Mouse (Mus musculus) myocyte (in vitro differentiated cells): ENCODE measurements around the gene Xirp1. TPM values are rescaled to one million over a fixed set of nuclear protein-coding genes. Genes with fewer than 3 reads are reported as not detected.
"Not testable (repeated sequence)": the region's sequence is repeated elsewhere in the genome, so short reads cannot be mapped to it uniquely, and the experiment has no call there.

Experiments used
- H3K27me3 ChIP-seq: one replicate; pipeline ENCODE4 v1.6.1; 2011; ENCODE audit not compliant: control insufficient read depth, insufficient read depth, insufficient read length
- H3K36me3 ChIP-seq: one replicate; pipeline ENCODE4 v1.6.1; 2011; ENCODE audit not compliant: control insufficient read depth, insufficient read depth
- H3K4me2 ChIP-seq: one replicate; pipeline ENCODE4 v1.6.1; 2011; ENCODE audit warnings: low read depth, control low read depth
- H3K4me3 ChIP-seq: one replicate; pipeline ENCODE4 v1.5.1; 2011; ENCODE audit warnings: mild to moderate bottlenecking, control low read depth, moderate library complexity
- H3K79me2 ChIP-seq: one replicate; pipeline ENCODE4 v1.6.1; 2011; ENCODE audit not compliant: control insufficient read depth, insufficient read depth
- H3ac ChIP-seq: one replicate; pipeline ENCODE4 v1.6.1; 2011; ENCODE audit not compliant: control insufficient read depth, insufficient read length
- CEBPB ChIP-seq: IDR thresholded peaks from 2 replicates; pipeline ENCODE4 v1.6.1; 2011; ENCODE audit warnings: mild to moderate bottlenecking, moderate library complexity; ENCODE audit not compliant: poor library complexity, insufficient read depth, severe bottlenecking
- E2F4 ChIP-seq: IDR thresholded peaks from one replicate; pipeline ENCODE4 v1.6.1; 2011; ENCODE audit warnings: mild to moderate bottlenecking, control low read depth, moderate library complexity; ENCODE audit not compliant: insufficient read depth
- MAX ChIP-seq: IDR thresholded peaks from one replicate; pipeline ENCODE4 v1.6.1; 2011; ENCODE audit warnings: low read depth, mild to moderate bottlenecking, control low read depth
- MYOD1 ChIP-seq, 3 experiments: IDR thresholded peaks; one replicate each; pipeline ENCODE4 v1.6.1; 2011; ENCODE audit warnings: control low read depth in 2 of 3, low read depth in 2 of 3, mild to moderate bottlenecking in 2 of 3, moderate library complexity in 1 of 3; ENCODE audit not compliant: insufficient read length in 2 of 3, control insufficient read depth in 1 of 3
- MYOG ChIP-seq, 3 experiments: IDR thresholded peaks; one replicate each; pipeline ENCODE4 v1.6.1; 2011; ENCODE audit warnings: control low read depth in 2 of 3, low read depth in 2 of 3, mild to moderate bottlenecking in 2 of 3; ENCODE audit not compliant: insufficient read length in 2 of 3, control insufficient read depth in 1 of 3, insufficient read depth in 1 of 3
- POLR2A ChIP-seq: IDR thresholded peaks from one replicate; pipeline ENCODE4 v1.6.1; 2011; ENCODE audit warnings: low read depth, mild to moderate bottlenecking, control low read depth, moderate library complexity; ENCODE audit not compliant: insufficient read length
- POLR2AphosphoS2 ChIP-seq: IDR thresholded peaks from one replicate; pipeline ENCODE4 v1.6.1; 2011; ENCODE audit warnings: low read depth, control low read depth; ENCODE audit not compliant: insufficient read length
- REST ChIP-seq: IDR thresholded peaks from one replicate; pipeline ENCODE4 v1.6.1; 2011; ENCODE audit warnings: mild to moderate bottlenecking, control low read depth, moderate library complexity; ENCODE audit not compliant: insufficient read depth, insufficient read length
- SRF ChIP-seq: IDR thresholded peaks from one replicate; pipeline ENCODE4 v1.6.1; 2011; ENCODE audit warnings: low read depth; ENCODE audit not compliant: control insufficient read depth, insufficient read length
- TCF12 ChIP-seq: IDR thresholded peaks from one replicate; pipeline ENCODE4 v1.6.1; 2011; ENCODE audit warnings: mild to moderate bottlenecking, control low read depth; ENCODE audit not compliant: poor library complexity, insufficient read depth, severe bottlenecking
- TCF3 ChIP-seq: IDR thresholded peaks from one replicate; pipeline ENCODE4 v1.6.1; 2011; ENCODE audit warnings: low read depth, control low read depth; ENCODE audit not compliant: insufficient read length
- USF1 ChIP-seq: IDR thresholded peaks from one replicate; pipeline ENCODE4 v1.6.1; 2011; ENCODE audit warnings: low read depth, mild to moderate bottlenecking, control low read depth, moderate library complexity
- polyA plus RNA-seq: library from polyadenylated mRNA; unstranded; fragments of >200 nt; fragmentation: generic; extraction: Trizol; gene quantifications from one replicate; pipeline ENCODE4 v1.2.1, GENCODE M21; 2012; ENCODE audit warnings: missing spikeins

Gene Xirp1
- polyA plus RNA-seq, 1 experiment = 35.6 TPM

GRCm38 (mm10) chr9:120012781-120013180 is 10.6 kb downstream of the Xirp1 start:
- Histone ChIP-seq H3K4me2 (no peak overlapping the region), H3K27me3 (no peaks in the 10 kb centered on the region), H3ac (no peak overlapping the region), H3K4me3 (no peak overlapping the region), H3K79me2 (no peaks in the 10 kb centered on the region), H3K36me3 (no peaks in the 10 kb centered on the region)
- TF ChIP-seq E2F4 = no peak
- no peak for TF ChIP-seq SRF
- TF ChIP-seq USF1 = no peak
- peak; percentile 33 for TF ChIP-seq POLR2AphosphoS2
- no peak for TF ChIP-seq REST
- TF ChIP-seq MAX = no peak

GRCm38 (mm10) chr9:120012161-120012560 is 11.2 kb downstream of the Xirp1 start:
- H3K4me2 ChIP-seq, H3K79me2 ChIP-seq, H3ac ChIP-seq, H3K27me3 ChIP-seq, H3K36me3 ChIP-seq, H3K4me3 ChIP-seq: not testable (repeated sequence)

DNA sequence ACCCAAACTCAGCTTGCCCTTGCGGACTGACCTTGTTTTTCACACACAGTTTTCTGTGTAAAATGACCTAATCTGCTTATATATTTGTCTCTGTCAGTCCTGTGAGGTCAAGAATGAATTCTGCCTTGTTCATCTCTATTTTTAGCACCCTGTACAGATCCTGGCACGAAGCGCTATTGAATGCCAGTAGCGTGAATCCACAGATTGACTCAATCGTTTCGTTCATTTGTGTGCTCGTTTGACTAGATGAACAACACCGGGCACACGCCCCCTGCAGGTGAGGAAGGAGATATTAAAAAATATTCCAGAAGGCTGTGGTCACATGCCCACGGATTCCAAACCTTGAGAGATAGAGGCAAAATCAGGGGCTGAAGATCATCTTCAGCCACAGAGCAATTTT is 11.9 kb downstream of the Xirp1 start:
- Histone ChIP-seq H3K27me3 (no peaks in the 10 kb centered on the region), H3K36me3 (no peaks in the 10 kb centered on the region), H3K4me2 (peak overlapping the region; percentile 71), H3K4me3 (no peak overlapping the region), H3ac (no peak overlapping the region), H3K79me2 (no peaks in the 10 kb centered on the region)
- TF ChIP-seq USF1 (peak; percentile 93), MAX (no peak)

DNA sequence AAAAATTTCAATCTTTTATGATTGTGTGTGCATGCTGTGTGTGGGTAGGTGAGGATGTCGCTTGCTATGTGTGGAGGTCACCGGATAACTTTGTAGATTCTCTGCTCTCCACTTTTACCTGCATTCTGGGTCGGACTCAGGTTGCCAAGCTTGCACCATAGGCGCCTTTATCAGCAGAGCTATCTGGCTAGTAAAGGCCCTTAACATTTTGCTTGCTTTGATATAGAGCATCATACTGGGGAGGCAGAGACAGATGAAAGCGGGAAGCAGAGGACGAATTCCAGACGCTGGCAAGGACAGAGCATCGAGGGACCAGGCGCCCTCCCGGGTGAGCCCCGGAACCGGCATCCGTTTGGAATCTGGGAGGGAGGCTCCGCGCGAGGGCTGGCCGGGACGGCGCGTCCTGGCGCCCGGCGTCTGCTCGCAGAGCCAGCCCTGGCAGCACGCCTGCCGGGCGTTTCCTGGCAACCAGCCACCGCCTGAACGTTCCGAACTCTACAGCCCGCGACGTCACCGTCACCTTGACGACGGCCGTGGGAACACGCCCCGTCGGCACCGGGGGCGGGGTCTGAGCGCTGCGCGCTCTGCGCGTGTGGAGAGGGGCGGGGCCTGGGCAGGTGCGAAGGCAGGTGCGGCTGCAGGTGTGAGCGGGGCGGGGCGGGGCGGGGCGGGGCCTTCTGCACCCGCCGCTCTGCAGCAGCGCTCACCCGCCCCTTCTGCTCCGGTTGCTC is 12.5 kb downstream of the Xirp1 start:
- Histone ChIP-seq H3K79me2 (no peaks in the 10 kb centered on the region), H3K36me3 (no peaks in the 10 kb centered on the region), H3K27me3 (no peaks in the 10 kb centered on the region), H3K4me3 (no peak overlapping the region), H3ac (no peak overlapping the region), H3K4me2 (peak overlapping the region; percentile 71)
- no peak for TF ChIP-seq SRF
- peak; percentile 38 for TF ChIP-seq POLR2A
- TF ChIP-seq TCF12 = no peak
- TF ChIP-seq CEBPB = no peak
- peak; percentile 89 for TF ChIP-seq POLR2AphosphoS2
- peak in 1 of 3 experiments; percentile 60 for TF ChIP-seq MYOD1 (IDR thresholded peaks at IDR 0.05; ENCODE audit: control insufficient read depth in 1 of 3, insufficient read length in 2 of 3, low read depth in 2 of 3)
- TF ChIP-seq REST = no peak
- TF ChIP-seq MYOG (IDR thresholded peaks at IDR 0.05; ENCODE audit: control insufficient read depth in 1 of 3, insufficient read depth in 1 of 3, insufficient read length in 2 of 3, low read depth in 2 of 3) = peak in 2 of 3 experiments; percentile 35 to 58

DNA sequence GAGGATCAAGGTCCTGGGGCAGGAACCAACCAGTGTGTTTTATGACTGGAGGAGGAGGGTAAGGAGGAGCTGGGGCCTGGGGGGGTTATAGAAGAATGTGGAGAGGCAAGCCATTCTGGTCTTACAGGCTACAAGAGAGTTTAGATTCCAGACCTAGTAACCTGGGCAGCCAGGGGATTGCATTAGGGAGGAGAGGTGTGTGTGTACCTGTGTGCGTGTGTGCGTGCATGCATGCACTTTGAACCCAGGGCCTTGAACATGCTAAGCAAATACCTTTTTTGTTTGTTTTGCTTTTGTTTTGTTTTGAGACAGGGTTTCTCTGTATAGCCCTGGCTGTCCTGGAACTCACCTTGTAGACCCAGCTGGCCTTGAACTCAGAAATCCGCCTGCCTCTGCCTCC is 13.5 kb downstream of the Xirp1 start:
- H3K4me2 ChIP-seq = no peak overlapping the region

More for the DNA sequence above, 13.5 kb downstream of the Xirp1 start:
- no peaks in the 10 kb centered on the region for H3K79me2 ChIP-seq
- H3K36me3 ChIP-seq = no peaks in the 10 kb centered on the region
- no peak overlapping the region for H3K4me3 ChIP-seq
- no peak overlapping the region for H3ac ChIP-seq
- H3K27me3 ChIP-seq = no peaks in the 10 kb centered on the region
- TF ChIP-seq USF1 = no peak
- TF ChIP-seq MAX = no peak
- TF ChIP-seq MYOG (IDR thresholded peaks at IDR 0.05; ENCODE audit: control insufficient read depth in 1 of 3, insufficient read depth in 1 of 3, insufficient read length in 2 of 3, low read depth in 2 of 3) = no peak
- no peak for TF ChIP-seq CEBPB
- TF ChIP-seq SRF = no peak
- TF ChIP-seq E2F4 = no peak
- no peak for TF ChIP-seq REST
- no peak for TF ChIP-seq POLR2AphosphoS2
- no peak for TF ChIP-seq TCF3
- TF ChIP-seq MYOD1 (IDR thresholded peaks at IDR 0.05; ENCODE audit: control insufficient read depth in 1 of 3, insufficient read length in 2 of 3, low read depth in 2 of 3) = no peak
- no peak for TF ChIP-seq TCF12
- no peak for TF ChIP-seq POLR2A
